Mouse (Mus musculus): ENCODE measurements around the gene Vegfa. TPM values are rescaled to one million over a fixed set of nuclear protein-coding genes. Genes with fewer than 3 reads are reported as not detected.
"Not testable (repeated sequence)": the region's sequence is repeated elsewhere in the genome, so short reads cannot be mapped to it uniquely, and the experiment has no call there.

Vegfa gene
- total RNA-seq, 2 experiments from 2014 or later, result 88.1 to 94.7 TPM

DNA sequence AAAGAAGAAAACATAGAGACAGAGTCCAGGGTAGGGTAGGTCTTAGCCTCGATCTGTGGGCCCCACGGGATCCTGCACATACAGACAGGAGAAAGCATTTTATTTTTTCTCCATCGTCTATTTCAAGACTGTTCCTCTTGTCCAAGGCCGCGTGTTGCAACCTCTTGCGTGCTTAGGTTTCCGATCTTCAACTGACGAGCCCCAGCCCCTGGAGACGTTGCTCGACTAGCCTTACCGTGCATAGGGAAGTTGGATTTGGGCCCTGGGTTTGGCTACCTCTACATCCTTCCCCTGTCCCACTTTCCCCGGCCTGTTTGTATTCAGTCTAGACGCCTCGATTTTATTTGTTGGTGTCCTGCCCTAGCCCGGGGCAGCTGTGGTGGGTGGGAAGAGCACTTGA lies 18.6 kb downstream of the Vegfa start:
- DNase-seq (ENCODE audit: low spot score in 2 of 2), result no peak
- intact Hi-C loops (cut with DNase I), result no loop called here

DNA sequence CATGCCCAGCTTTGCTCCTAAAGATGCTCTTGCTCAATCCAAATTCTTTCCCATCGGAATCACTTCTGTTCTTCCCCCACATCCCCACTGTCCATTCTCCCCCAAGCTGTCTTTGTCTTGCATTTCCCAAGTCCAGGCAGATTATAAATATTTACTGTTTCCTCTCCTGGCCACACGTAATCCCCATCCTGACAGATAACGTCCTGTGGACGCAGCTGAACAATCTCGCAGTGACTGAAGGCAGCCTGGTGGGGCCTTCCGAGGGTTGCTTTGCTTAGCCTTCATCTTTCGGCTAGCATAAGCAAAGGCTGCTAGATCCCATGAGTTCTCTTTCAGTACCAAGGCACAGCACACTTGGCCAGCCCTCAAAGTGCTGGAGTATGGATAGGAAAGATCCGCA lies 20.0 kb downstream of the Vegfa start:
- no peak for DNase-seq (ENCODE audit: low spot score in 2 of 2)
- intact Hi-C loops (cut with DNase I), result no loop called here

DNA sequence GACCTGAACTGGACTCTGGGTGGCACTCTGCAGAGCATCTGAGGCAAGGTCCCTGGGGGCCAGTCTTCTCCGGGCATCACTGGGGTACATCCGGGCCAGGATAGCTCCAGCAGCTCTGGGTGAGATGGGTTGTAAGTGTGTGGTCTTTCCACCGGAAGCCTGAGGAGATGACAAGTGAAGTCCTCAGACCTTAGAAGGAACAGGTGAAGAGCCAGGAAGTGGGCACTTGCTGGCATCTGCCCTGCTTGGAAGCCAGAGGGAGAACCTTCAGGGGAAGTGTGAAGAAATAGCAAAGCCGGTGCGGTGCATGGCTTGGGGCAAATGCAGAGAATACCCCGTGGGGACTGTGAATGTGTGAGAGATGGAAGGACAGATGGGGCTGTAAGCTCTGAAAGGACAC lies 21.7 kb downstream of the Vegfa start:
- intact Hi-C loops (cut with DNase I), result no loop called here

DNA sequence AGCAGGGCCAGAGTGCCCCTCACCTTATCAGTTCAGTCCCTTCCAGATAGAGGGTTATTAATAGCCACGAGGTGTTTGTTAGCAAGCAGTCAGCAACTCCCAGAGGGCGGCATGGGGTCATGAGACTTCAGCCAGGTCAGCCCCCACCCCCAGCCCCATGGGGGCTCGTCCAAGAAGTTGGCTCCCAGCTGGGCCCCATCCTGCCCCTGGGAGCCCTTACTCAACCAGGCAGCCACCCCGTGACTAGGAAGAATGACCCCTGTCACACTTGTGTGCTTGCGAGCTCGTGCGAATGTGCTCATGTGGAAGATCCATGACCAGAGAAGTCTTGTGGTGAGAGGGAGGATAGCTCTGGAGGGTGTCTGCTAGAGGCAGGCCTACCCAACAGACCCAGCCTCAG lies 23.0 kb downstream of the Vegfa start:
- intact Hi-C loops (cut with DNase I), result loop anchor here (5.0 kb wide), 1 partner anchor 47 kb away; no protein-coding TSS in a partner anchor
- no peak for DNase-seq (ENCODE audit: low spot score in 2 of 2)

More for the DNA sequence above, 21.7 kb downstream of the Vegfa start:
- DNase-seq (ENCODE audit: low spot score in 2 of 2), result no peak

DNA sequence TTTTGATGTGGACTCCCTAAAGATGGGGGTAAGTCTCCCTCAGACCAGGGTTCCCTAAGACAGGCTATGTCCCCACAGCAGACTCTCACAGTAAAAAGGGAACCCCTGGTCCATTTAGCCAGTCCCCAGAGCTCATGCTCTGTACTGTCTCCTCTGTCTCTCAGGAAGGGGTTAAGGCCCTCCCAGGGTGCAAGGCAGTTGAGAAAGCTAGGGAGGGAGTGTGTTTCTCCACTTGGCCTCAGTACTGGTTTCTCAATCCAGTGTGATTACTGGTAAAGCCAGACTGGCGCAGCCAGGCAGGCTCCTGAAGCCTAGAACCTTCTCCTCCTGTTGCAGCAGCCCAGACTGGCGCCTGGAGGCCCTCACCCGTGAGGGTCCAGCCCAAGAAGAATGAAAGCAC lies 26.7 kb downstream of the Vegfa start:
- DNase-seq (ENCODE audit: low spot score in 2 of 2), result no peak
- intact Hi-C loops (cut with DNase I), result loop anchor here (5.0 kb wide), 1 partner anchor 43 kb away; no protein-coding TSS in a partner anchor

DNA sequence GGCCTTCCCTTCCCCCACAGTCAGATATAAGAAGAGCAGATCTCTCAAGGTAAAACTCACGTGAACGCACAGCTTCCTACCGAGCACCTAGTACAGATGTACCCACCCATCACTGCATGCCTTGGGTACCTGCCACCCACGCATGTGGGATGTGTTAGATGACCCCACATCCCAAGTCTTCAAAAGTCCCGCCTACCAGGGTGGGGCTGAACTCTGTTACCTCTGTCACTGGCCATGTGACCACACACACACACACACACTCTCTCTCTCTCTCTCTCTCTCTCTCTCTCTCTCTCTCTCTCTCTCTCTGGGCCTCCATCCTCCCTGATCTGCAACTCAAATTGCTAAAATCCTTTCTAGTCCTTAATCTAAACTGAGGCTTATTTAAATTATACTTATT lies 27.7 kb downstream of the Vegfa start:
- intact Hi-C loops (cut with DNase I), result no loop called here

DNA sequence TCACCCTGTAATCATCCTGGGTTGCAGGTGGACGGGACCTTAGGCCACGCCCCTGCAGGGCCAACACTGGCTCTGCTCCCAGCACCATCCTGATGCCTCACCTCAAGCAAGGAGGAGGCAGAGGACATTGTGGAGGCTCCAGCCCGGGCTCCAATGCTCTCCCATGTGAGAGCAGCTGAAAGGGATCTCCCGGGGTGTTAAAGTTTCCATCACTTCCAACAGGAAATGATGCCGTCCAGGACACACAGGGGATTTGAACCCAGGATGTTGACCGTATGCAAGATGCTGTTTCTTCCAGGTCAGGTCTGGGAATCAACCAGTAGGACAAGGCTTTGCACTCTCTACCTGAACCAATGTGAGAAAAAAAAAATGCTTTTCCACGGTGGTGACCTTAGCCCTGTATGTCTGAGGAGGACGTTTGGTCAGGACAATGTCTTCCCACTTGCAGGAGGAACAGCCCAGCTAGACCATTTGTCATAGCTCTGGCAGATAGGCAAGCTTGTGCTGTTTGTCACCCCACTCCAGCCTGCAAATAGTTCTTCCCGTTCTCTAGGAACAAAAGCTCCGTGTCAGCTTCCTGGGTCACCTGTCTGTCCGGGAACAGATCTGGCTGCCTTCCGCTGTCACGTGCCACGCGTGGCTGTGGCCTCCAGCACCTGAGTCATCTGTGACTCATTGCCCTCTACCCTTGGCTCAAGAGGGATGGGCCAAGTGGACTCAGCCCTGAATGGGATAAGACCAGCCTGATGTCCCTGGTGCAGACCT lies 28.3 kb downstream of the Vegfa start:
- intact Hi-C loops (cut with DNase I), result no loop called here
- no peak for DNase-seq (ENCODE audit: low spot score in 2 of 2)

More for the DNA sequence above, 27.7 kb downstream of the Vegfa start:
- no peak for DNase-seq (ENCODE audit: low spot score in 2 of 2)

DNA sequence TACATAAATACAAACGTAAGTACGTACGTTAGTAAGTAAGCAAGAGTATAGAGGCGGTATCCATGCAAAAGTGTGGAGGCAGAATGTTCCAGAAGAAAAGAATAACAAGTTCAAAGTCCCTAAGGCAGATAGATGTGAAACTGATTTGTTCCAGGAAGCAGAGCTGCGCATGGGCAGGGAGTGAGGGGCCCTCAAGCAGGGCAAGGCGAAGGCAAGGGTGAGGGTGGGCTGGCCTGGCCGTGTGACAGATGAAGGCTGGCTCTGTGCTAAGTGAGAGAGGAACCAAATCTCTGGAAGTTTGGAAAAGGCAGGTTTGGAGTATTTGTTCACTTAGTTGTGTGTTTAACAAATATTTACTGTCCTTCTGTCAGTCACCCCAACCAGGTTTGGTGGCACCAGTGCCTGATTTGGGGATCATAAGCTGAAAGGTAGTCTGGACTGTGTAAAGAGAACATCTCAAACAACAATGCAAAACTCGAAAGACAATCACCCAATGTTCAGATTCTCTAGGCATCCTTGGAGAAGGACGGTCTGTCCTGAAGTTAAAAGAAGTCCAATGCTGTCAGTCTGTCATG lies 32.7 kb downstream of the Vegfa start:
- intact Hi-C loops (cut with DNase I), result no loop called here
- no peak for DNase-seq (ENCODE audit: low spot score in 2 of 2)

DNA sequence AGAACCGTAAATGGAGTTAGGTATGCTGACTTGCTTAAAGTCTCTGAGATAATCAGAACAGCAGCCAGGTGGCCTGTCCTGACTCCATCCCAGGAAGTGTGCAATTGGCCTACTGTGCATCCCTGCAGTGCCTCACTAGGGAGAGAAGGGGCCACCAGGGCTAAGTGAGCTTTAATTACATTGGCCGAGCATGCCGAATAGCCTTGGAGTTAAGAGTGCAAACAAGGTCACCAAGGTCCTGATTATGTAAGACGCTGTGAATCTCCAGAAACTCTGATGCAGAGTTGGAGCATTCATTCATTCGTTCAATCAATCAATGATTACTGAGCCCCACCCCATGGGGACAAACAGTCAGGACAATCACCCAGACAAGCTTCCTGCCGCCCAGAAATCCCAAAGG lies 33.8 kb downstream of the Vegfa start:
- intact Hi-C loops (cut with DNase I), result no loop called here
- no peak for DNase-seq (ENCODE audit: low spot score in 2 of 2)

DNA sequence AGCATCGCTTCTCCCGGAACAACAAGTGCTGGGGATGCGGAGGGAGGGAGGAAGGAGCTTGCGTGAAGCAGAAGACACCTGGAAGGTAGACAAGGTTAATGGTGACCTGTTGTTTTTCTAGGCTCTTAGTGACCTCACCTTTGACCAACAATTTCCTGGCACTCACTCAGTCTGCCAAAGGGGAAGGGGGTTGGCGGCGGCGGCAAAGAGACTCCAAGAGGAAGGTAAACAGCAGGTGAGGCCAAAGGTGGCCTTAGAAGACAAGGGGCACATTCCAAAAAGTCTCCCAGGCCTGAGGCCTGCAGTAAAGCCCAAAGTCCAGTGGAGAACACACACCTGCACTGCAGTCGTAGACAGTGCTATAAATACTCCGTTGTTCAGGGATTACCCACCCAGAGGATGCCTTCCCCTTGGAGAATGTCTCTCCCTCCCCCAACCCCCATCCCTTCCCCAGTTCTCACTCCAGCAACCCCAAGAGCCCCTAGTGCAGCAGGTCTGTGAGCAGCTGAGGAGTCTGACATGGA lies 35.2 kb downstream of the Vegfa start:
- no peak for DNase-seq (ENCODE audit: low spot score in 2 of 2)
- intact Hi-C loops (cut with DNase I), result no loop called here

DNA sequence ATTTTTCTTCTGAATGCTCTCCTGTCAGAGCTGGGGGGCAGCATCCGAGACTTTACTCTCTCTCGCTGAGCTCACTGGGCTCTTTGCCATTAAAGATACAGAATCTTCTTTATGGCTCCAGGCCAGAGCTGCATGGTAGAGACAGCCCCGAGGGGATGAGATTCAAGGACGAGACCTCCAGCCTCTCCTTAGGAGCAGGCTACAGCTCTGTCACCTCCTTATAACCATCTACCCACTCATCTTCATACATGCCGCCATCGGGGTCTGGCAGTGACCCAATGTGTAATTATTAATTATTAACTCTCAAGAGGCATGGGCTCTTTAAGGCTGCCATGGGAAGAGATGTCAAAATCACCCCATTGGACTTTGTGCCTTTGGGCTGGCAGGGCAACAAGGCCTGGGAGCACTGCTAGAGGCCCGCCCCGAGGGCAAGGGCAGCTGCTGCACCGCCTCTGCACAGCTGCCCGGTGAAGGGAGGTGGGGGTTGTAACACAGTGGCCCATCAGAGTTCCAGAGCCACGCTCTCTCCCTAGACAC lies 37.8 kb downstream of the Vegfa start:
- intact Hi-C loops (cut with DNase I), result no loop called here
- DNase-seq (ENCODE audit: low spot score in 2 of 2), result no peak

DNA sequence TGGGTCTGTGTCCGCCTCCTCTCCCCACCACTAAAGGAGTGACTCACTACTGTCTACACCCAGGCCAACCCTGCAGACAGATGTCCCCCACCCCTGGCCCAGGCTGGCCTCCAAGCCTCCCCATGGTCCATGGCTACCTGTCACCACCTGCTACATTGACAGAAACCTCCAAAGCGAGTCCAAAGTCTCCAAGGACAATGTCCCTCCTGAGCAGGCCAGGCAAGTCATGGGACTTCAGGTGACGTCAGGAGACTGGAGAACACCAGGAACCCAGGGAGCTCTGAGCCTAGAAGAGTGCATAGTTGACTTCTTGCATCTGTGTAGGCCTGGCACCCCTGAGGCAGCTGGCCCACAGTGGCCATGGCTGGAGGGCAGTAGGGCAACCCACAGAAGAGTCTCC lies 45.3 kb downstream of the Vegfa start:
- intact Hi-C loops (cut with DNase I), result no loop called here
- no peak for DNase-seq (ENCODE audit: low spot score in 2 of 2)

DNA sequence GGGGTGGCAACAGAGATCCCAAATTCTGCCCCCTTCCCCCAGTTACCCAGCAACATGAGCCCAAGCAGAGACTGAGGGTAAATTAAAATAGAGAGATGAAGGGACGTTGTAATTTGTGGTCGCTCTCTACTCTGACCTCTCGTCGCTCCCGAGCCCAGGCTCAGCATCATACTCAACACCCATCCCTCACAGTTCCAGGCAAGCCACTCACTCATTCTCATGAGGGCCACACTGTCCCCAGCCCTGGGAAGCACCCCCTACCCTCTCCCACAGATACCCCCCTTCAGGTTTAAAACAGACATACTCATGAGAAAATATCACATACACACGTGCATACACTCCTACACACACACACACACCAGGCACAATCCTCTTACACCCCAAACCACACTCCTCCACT lies 45.8 kb downstream of the Vegfa start:
- intact Hi-C loops (cut with DNase I), result no loop called here
- DNase-seq (ENCODE audit: low spot score in 2 of 2), result no peak

DNA sequence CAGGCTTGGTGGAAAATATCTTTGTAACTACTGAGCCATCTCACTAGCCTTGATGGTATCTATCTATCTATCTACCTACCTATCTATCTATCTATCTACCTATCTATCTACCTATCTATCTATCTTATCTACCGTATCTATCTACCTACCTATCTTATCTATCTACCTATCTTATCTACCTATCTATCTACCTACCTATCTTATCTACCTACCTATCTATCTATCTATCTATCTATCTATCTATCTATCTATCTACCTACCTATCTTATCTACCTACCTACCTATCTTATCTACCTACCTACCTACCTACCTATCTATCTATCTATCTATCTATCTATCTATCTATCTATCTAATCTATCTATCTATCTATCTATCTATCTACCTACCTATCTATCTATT lies 49.0 kb downstream of the Vegfa start:
- DNase-seq (ENCODE audit: low spot score in 2 of 2); intact Hi-C loops (cut with DNase I): not testable (repeated sequence)

DNA sequence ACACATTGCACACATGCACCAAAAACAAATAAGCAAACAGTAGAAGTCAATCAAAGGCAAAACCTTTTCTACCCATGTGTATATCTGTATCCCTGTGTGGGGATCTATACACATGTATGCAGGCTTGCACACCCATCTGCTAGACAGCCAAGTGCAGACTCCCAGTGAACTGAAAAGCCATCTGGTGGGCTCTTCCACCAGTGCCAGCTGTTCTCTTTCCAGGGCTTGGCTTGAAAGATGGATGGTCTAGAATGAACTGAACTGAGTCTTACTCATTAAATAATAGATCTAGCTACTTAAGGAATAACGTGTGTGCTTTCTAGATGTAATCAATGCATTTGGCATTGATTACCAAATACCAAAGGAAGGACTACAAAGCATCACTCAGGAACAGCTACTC lies 50.3 kb downstream of the Vegfa start:
- DNase-seq (ENCODE audit: low spot score in 2 of 2), result no peak
- intact Hi-C loops (cut with DNase I), result no loop called here

DNA sequence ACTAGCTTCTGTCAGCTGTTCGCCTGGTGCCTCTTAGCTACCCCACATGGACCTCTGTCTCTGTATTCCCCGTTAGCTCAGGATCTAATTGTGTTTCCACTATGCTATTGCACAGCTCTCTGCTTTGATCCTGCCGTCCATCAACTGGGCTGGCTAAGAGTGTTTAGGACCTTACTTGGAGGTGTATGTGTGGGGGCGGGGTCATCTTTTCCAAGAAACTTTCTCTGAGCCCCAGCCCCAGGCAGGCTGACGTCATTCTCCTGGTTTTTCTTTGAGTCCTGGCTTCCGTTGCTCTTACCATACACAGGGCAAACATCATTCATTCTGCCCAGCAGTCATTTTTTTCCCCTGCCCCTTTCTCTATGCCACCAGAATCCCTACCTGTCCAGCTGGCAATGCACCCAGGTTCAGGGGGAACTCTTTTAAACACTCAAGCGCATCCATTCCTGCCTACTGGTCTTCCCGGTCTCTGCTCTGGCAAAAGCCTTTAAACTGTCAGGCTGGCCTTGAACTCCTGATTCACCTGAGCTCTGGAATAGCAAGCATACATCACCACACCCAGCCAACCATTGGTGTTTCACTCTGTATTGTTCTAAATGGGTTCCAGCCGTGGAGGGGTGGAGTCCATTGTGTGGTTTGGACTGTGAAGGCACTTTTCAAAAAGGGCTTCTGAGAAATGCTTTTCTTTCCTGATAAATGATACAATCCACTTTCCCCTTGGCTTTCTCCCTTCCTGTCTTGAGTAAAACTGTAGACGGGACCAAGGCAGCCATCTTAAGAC lies 53.0 kb downstream of the Vegfa start:
- intact Hi-C loops (cut with DNase I), result no loop called here
- no peak for DNase-seq (ENCODE audit: low spot score in 2 of 2)

DNA sequence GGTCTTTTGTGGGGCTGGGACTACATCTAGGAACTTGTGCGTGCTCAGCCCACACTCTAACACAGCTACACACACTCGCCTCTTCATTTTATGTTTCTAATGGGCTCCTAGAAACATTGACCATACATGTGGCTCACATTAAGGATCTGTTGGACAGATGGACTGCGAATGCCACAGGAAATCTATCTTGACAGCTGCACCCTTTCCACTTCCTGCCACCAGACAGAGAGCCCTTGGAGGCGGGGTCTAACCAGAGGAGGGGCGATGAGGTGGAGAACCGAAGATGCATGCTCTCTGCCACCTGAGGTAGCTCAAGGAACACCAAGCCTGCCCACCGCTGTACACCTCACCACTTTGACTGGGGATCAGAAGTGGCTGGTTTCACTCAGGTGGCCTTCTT lies 57.7 kb downstream of the Vegfa start:
- DNase-seq (ENCODE audit: low spot score in 2 of 2), result no peak
- intact Hi-C loops (cut with DNase I), result no loop called here

DNA sequence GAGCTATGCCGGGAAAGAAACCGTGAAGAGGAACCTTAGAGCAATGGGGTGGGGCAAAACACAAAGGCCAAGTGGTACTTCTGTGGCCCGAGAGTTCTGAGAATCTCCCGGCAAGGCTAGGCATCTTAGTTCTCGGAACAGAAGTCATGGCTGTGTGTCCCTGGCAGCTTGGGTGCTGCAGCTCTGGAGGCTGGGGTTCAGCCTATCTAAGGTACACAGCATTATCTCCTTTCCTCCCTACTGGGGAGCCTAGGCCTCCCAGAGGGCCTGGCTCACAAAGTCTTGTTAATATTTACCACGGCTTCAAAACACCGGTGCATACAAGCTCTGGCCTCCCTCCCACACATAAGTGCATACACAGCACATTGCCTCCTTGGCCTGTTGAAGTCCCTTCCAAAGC lies 59.0 kb downstream of the Vegfa start:
- DNase-seq (ENCODE audit: low spot score in 2 of 2), result no peak
- intact Hi-C loops (cut with DNase I), result no loop called here

DNA sequence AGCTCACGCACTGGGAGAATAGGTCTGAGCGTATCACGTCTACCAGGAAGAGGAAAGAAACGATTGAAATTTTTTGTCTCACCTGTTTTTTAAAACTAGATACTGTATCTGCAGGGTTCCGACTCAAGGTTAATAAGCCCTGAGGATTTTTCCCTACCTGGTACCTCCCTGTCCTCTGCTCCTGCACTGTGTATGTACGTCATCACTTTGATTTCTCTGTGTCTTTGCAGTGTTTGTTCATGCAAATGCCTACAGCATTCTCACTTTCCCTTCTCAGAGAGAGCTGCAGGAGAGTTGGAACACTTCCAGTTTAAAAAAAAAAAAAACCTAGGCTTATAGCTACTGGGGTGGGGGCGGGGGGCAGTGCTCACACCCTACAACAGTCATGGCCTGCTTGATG lies 59.8 kb downstream of the Vegfa start:
- no peak for DNase-seq (ENCODE audit: low spot score in 2 of 2)
- intact Hi-C loops (cut with DNase I), result no loop called here

DNA sequence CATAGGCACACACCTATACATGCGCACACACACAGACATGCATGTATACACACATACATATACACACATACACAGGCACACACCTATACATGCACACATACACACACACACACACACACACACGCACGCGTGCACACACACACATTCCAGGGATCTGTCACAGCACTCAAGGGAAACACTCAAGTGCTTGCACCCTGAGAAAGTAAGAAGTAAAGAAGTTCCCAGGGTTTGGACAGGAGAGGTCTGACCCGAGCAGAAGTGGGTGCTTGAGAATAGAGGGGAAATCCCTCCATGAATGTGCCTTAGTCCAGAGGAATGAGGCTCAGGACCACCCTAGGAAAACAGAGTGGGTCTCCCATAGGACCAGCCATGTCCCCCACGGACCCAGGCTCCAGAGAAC lies 60.4 kb downstream of the Vegfa start:
- intact Hi-C loops (cut with DNase I), result no loop called here
- no peak for DNase-seq (ENCODE audit: low spot score in 2 of 2)

All from left cerebral cortex, postnatal 14 days (tissue).